Mouse (Mus musculus): ENCODE results near the gene Ccl25. TPM values are rescaled to one million over a fixed set of nuclear protein-coding genes. Genes with fewer than 3 reads are reported as not detected.

Ccl25 gene
- polyA plus RNA-seq, 1 experiment from 2014 or later: 18.2 TPM

DNA sequence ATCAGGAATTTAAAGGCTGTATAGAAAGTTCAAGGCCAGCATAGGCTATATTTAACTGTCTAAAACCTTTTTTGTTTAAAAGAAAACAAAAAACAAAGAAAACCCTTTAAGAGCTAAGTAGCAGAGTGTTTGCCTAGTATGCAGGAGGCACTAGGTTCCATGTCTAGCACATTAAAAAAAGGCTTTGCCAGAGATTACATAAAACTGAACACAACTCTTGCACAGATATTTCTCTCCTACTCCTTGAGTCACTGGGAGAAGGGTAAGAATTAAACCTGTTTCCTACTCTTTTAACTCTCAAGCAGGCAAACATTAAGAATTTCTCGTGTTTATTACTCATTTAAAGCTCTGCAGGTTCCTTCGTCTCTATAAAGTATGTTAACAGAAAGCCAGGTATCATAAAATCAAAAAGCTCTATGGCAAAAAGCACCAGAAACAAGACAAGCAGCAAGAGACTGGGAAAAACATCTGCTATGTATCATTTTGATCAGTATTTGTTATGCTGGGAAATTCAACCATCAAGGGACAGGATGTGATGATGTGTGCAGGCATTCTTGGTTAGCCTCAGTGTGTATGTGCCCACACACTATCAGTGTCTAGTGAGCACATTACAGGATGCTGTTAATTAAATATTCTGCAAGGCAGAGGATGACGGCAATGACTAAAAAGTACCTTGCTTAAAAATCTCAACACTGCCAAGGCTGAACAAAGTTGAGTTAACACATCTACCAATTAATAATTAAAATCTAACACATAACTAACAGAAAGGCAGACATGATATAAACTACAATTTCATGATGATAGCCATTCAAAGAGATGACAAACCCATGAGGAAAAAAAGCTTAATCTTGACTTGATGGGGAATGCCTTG lies 11.5 kb upstream of the Ccl25 start:
- WGBS: 61% methylated on average over 3 of the region's 3 CpGs
- Histone ChIP-seq H3K4me1 (replicated peaks; ENCODE audit: control insufficient read depth, insufficient read depth, low read length) (no peaks in the 10 kb centered on the region), H3K27ac (ENCODE audit: low read length) (no peak overlapping the region), H3K9ac (ENCODE audit: low read length) (no peak overlapping the region), H3K27me3 (ENCODE audit: control insufficient read depth, insufficient read depth, low read depth, low read length) (no peaks in the 10 kb centered on the region), H3K9me3 (ENCODE audit: control insufficient read depth, low read length) (no peaks in the 10 kb centered on the region), H3K36me3 (ENCODE audit: control insufficient read depth, insufficient read depth, low read length) (peaks cover 19% of the 10 kb centered on the region), H3K4me3 (ENCODE audit: low read length) (no peak overlapping the region), H3K4me2 (ENCODE audit: low read depth, low read length) (no peak overlapping the region)
- no peak for ATAC-seq (ENCODE audit: low read depth)

DNA sequence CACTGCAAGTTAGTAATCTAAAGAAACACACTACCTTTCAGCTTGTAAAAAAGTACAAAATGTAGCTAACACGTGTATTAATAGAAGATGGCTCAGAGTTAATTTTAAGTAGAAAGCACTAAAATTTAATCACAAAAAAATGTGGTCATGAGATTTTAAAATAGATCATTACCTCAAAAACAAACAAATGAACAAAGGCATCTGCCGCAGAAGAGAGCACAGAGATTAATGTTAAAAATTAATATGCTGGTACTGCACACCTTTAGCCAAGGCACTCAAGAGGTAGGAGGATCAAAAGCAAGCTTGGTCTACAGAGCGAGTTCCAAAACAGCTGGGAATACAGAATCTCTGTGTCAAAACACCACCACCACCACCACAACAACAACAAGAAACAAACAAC lies 10.2 kb upstream of the Ccl25 start:
- Histone ChIP-seq H3K9me3 (ENCODE audit: control insufficient read depth, low read length) (no peaks in the 10 kb centered on the region), H3K4me3 (ENCODE audit: low read length) (no peak overlapping the region), H3K4me2 (ENCODE audit: low read depth, low read length) (no peak overlapping the region), H3K27me3 (ENCODE audit: control insufficient read depth, insufficient read depth, low read depth, low read length) (no peaks in the 10 kb centered on the region), H3K27ac (ENCODE audit: low read length) (no peak overlapping the region), H3K4me1 (replicated peaks; ENCODE audit: control insufficient read depth, insufficient read depth, low read length) (no peaks in the 10 kb centered on the region), H3K9ac (ENCODE audit: low read length) (no peak overlapping the region), H3K36me3 (ENCODE audit: control insufficient read depth, insufficient read depth, low read length) (peaks cover 15% of the 10 kb centered on the region)
- WGBS: 82% methylated on average over 3 of the region's 3 CpGs
- no peak for ATAC-seq (ENCODE audit: low read depth)

DNA sequence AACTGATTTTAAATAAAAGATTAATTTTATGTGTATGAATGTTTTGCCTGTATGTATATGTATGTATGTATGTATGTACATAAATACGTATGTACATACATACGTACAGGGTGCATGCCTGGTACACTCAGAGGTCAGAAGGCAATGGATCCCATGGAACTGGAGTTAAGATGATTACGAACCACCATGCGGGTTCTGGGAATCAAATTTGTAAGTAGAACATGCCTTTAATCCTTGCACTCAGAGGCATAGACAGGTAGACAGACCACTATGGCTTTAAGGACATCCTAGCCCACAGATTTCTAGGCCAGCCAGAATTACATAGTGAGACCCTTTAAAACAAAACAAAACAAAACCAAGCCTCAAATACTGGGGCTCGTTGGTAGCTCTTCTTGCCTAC lies 6.9 kb upstream of the Ccl25 start:
- 89% methylated on average over 5 of the region's 5 CpGs for WGBS
- Histone ChIP-seq H3K36me3 (ENCODE audit: control insufficient read depth, insufficient read depth, low read length) (peaks cover 3% of the 10 kb centered on the region; the same call in 1 of the 2 replicates), H3K27me3 (ENCODE audit: control insufficient read depth, insufficient read depth, low read depth, low read length) (no peaks in the 10 kb centered on the region), H3K9ac (ENCODE audit: low read length) (no peak overlapping the region), H3K4me2 (ENCODE audit: low read depth, low read length) (no peak overlapping the region), H3K4me3 (ENCODE audit: low read length) (no peak overlapping the region), H3K9me3 (ENCODE audit: control insufficient read depth, low read length) (no peaks in the 10 kb centered on the region), H3K27ac (ENCODE audit: low read length) (no peak overlapping the region), H3K4me1 (replicated peaks; ENCODE audit: control insufficient read depth, insufficient read depth, low read length) (peaks cover under 1% of the 10 kb centered on the region)
- ATAC-seq (ENCODE audit: low read depth): no peak

DNA sequence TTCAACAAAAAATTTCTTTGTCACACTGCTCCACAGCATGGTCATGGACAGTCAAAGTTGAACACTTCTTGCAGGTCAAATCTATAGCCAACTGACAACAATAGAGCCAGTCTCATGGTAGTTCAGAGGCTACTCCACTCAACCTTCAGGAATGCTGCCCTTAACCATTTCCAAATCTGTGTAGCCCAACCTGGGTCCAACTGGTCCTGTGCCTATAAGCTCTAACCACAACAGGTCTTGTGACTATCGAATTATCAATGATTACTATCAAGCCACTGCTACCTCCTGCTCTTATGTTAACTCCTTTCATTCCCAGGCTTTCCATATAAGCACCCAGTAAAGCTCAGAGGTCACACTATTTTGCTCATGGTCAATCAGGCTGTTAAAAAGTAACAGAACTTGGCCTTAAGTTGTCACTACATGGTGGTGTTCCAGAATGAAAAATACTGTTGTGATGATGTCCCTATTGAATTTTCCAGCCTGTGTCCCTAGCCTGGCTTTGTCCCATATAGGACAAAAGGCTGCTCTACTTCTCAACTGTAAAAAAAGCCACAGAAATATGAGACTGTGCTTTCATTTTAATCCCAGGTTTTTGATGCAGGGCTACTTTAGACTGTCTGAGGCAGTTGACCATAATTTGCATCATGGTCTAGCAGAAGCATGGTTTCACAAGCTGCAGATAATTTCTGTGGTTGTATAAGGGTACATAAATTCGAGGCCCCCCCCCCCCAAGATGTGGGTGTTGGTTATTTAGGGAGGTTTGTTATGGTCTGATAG lies 6.0 kb upstream of the Ccl25 start:
- Histone ChIP-seq H3K9me3 (ENCODE audit: control insufficient read depth, low read length) (no peaks in the 10 kb centered on the region), H3K27ac (ENCODE audit: low read length) (no peak overlapping the region), H3K4me2 (ENCODE audit: low read depth, low read length) (no peak overlapping the region), H3K9ac (ENCODE audit: low read length) (no peak overlapping the region), H3K36me3 (ENCODE audit: control insufficient read depth, insufficient read depth, low read length) (peaks cover 3% of the 10 kb centered on the region; the same call in 1 of the 2 replicates), H3K4me1 (replicated peaks; ENCODE audit: control insufficient read depth, insufficient read depth, low read length) (peaks cover 8% of the 10 kb centered on the region), H3K4me3 (ENCODE audit: low read length) (no peak overlapping the region), H3K27me3 (ENCODE audit: control insufficient read depth, insufficient read depth, low read depth, low read length) (no peaks in the 10 kb centered on the region)
- 83% methylated on average over 2 of the region's 2 CpGs for WGBS
- no peak for ATAC-seq (ENCODE audit: low read depth)

DNA sequence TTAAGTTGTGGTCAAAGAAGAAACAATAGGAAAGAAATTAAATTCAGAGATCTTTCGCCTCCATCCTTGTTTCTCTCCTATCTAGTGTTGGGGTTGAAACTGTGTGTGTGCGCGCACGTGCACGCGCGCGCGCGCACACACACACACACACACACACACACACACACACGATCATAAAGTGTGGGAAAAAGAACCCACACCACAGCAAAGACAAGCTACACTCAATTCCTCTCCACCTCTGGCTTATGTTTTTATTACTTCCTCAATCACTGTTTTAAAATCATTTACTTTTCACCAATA lies 5.5 kb upstream of the Ccl25 start:
- Histone ChIP-seq H3K4me1 (replicated peaks; ENCODE audit: control insufficient read depth, insufficient read depth, low read length) (peaks cover 8% of the 10 kb centered on the region), H3K9ac (ENCODE audit: low read length) (no peak overlapping the region), H3K4me3 (ENCODE audit: low read length) (no peak overlapping the region), H3K27me3 (ENCODE audit: control insufficient read depth, insufficient read depth, low read depth, low read length) (no peaks in the 10 kb centered on the region), H3K9me3 (ENCODE audit: control insufficient read depth, low read length) (no peaks in the 10 kb centered on the region), H3K36me3 (ENCODE audit: control insufficient read depth, insufficient read depth, low read length) (peaks cover 3% of the 10 kb centered on the region; the same call in 1 of the 2 replicates), H3K27ac (ENCODE audit: low read length) (no peak overlapping the region), H3K4me2 (ENCODE audit: low read depth, low read length) (no peak overlapping the region)
- WGBS: 95% methylated on average over 11 of the region's 11 CpGs
- no peak for ATAC-seq (ENCODE audit: low read depth)

DNA sequence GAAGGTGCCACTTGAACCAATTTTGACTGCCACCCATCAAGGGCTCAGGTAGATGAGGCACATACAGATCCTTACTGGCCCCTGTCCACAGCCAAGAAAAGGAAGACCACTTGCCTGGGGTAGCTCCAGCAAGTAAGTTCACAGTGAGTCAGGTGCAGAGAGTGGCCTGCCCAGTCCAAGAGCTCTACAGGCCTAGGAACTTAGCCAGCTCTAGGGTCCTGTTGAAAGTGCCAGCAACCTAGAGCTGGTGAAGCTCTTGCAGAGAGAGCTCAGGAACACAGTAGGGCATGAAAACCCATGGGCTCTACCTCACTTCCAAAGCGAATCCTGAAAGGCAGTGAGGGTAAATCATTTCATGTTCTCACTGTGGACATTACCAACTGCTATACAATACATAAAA lies 4.6 kb upstream of the Ccl25 start:
- Histone ChIP-seq H3K27me3 (ENCODE audit: control insufficient read depth, insufficient read depth, low read depth, low read length) (no peaks in the 10 kb centered on the region), H3K9me3 (ENCODE audit: control insufficient read depth, low read length) (no peaks in the 10 kb centered on the region), H3K27ac (ENCODE audit: low read length) (no peak overlapping the region), H3K4me1 (replicated peaks; ENCODE audit: control insufficient read depth, insufficient read depth, low read length) (peaks cover 8% of the 10 kb centered on the region), H3K4me3 (ENCODE audit: low read length) (no peak overlapping the region), H3K9ac (ENCODE audit: low read length) (no peak overlapping the region), H3K4me2 (ENCODE audit: low read depth, low read length) (no peak overlapping the region), H3K36me3 (ENCODE audit: control insufficient read depth, insufficient read depth, low read length) (peaks cover 3% of the 10 kb centered on the region; the same call in 1 of the 2 replicates)
- ATAC-seq (ENCODE audit: low read depth): no peak
- 90% methylated on average over 1 of the region's 1 CpGs for WGBS

DNA sequence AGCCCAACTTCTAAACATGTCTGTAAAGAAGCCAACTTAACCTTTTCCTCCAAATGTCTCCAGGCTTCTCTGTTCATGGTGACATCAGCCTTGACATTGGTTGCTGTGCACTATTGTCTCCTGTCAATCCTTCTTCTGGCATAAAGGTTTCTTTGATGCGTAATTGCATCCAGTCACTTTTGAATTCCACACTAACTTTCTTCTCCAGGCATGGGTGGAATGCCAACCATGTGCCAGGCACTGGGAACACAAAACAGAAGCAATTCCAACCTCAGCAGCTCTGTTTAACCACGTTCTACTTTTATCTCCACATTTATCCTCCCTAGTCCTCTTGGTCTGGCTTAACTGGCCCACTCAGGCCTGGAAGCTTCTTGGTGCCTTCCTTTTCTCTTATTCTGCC lies 4.0 kb upstream of the Ccl25 start:
- peaks cover 3% of the 10 kb centered on the region; the same call in 1 of the 2 replicates for H3K36me3 ChIP-seq (ENCODE audit: control insufficient read depth, insufficient read depth, low read length)
- WGBS: 80% methylated on average over 2 of the region's 2 CpGs
- no peaks in the 10 kb centered on the region for H3K9me3 ChIP-seq (ENCODE audit: control insufficient read depth, low read length)
- H3K27me3 ChIP-seq (ENCODE audit: control insufficient read depth, insufficient read depth, low read depth, low read length): no peaks in the 10 kb centered on the region
- H3K4me3 ChIP-seq (ENCODE audit: low read length): no peak overlapping the region
- H3K4me2 ChIP-seq (ENCODE audit: low read depth, low read length): no peak overlapping the region
- peaks cover 13% of the 10 kb centered on the region for H3K4me1 ChIP-seq (replicated peaks; ENCODE audit: control insufficient read depth, insufficient read depth, low read length)
- ATAC-seq (ENCODE audit: low read depth): no peak
- no peak overlapping the region for H3K27ac ChIP-seq (ENCODE audit: low read length)
- H3K9ac ChIP-seq (ENCODE audit: low read length): no peak overlapping the region

DNA sequence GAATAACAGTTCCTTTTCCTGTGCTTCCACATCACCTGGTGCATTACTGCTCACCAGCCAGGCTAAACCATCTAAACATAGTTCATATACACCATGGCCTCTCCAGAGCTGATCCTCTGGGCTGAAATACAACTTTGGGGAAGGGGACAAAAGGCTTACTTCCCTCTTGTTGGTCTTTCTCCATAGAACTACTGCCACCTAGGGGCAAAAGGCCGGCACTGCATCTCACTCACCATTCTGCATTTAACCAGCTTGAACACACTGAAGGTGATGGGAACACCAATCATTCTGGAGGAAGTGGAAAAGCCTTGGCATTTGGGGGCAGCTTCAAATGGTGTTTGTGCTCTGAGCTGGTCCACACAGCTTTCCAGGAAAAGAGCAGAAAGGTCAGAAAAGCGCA lies 2.5 kb upstream of the Ccl25 start:
- Histone ChIP-seq H3K4me1 (replicated peaks; ENCODE audit: control insufficient read depth, insufficient read depth, low read length) (peaks cover 13% of the 10 kb centered on the region), H3K4me2 (ENCODE audit: low read depth, low read length) (no peak overlapping the region), H3K9ac (ENCODE audit: low read length) (no peak overlapping the region), H3K27ac (ENCODE audit: low read length) (no peak overlapping the region), H3K36me3 (ENCODE audit: control insufficient read depth, insufficient read depth, low read length) (peaks cover 3% of the 10 kb centered on the region; the same call in 1 of the 2 replicates), H3K9me3 (ENCODE audit: control insufficient read depth, low read length) (no peaks in the 10 kb centered on the region), H3K27me3 (ENCODE audit: control insufficient read depth, insufficient read depth, low read depth, low read length) (no peaks in the 10 kb centered on the region), H3K4me3 (ENCODE audit: low read length) (no peak overlapping the region)
- no peak for ATAC-seq (ENCODE audit: low read depth)
- 30% methylated on average over 2 of the region's 2 CpGs for WGBS

DNA sequence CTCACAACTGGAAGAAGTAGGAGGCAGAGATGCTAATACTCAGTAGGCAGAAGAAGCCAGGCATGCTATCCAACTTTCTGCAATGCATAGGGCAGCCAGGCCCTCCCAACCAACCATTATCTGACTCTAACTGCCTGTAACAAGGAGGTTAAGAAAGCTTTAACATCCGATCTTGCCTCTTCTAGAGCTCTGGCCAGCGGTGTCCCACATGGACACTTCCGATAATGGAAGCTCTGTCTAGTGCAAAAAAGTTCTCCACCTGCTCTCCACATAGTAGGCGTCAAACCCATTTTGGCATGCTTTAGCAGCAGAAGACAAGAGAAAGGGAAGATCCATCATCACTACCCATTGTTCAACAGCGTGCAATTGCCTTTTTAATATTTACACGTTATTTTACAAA lies 1.1 kb upstream of the Ccl25 start:
- Histone ChIP-seq H3K27ac (ENCODE audit: low read length) (no peak overlapping the region), H3K27me3 (ENCODE audit: control insufficient read depth, insufficient read depth, low read depth, low read length) (no peaks in the 10 kb centered on the region), H3K9me3 (ENCODE audit: control insufficient read depth, low read length) (no peaks in the 10 kb centered on the region), H3K36me3 (ENCODE audit: control insufficient read depth, insufficient read depth, low read length) (peaks cover 15% of the 10 kb centered on the region; the same call in 1 of the 2 replicates), H3K9ac (ENCODE audit: low read length) (peak overlapping the region; percentile 93), H3K4me3 (ENCODE audit: low read length) (peak overlapping the region; percentile 84), H3K4me1 (replicated peaks; ENCODE audit: control insufficient read depth, insufficient read depth, low read length) (peaks cover 13% of the 10 kb centered on the region), H3K4me2 (ENCODE audit: low read depth, low read length) (peak overlapping the region; percentile 71)
- ATAC-seq (ENCODE audit: low read depth): no peak
- WGBS: 2% methylated on average over 6 of the region's 6 CpGs
